Mouse (Mus musculus): ENCODE data around the gene Nkx2-3.

The Nkx2-3 gene

GRCm38 (mm10) chr19:43605666-43606551 lies 6.2 kb upstream of the Nkx2-3 start:
- DNase-seq (ENCODE audit: low spot score), result no peak

GRCm38 (mm10) chr19:43606552-43607530 lies 5.3 kb upstream of the Nkx2-3 start:
- no peak for DNase-seq (ENCODE audit: low spot score)

- no peak for DNase-seq (ENCODE audit: low spot score)
Measured at GRCm38 (mm10) chr19:43607842-43608680, 4.1 kb upstream of the Nkx2-3 start.

GRCm38 (mm10) chr19:43608711-43609457 lies 3.2 kb upstream of the Nkx2-3 start:
- DNase-seq (ENCODE audit: low spot score), result no peak

GRCm38 (mm10) chr19:43609458-43610330 lies 2.4 kb upstream of the Nkx2-3 start:
- DNase-seq (ENCODE audit: low spot score), result no peak

GRCm38 (mm10) chr19:43610341-43610848 lies 1.7 kb upstream of the Nkx2-3 start:
- no peak for DNase-seq (ENCODE audit: low spot score)

GRCm38 (mm10) chr19:43611110-43611509 lies 1.0 kb upstream of the Nkx2-3 start:
- DNase-seq (ENCODE audit: low spot score), result no peak

GRCm38 (mm10) chr19:43611561-43611960 lies 564 bp upstream of the Nkx2-3 start:
- no peak for DNase-seq (ENCODE audit: low spot score)

GRCm38 (mm10) chr19:43612501-43612971 lies 411 bp downstream of the Nkx2-3 start:
- DNase-seq (ENCODE audit: low spot score), result no peak

- no peak for DNase-seq (ENCODE audit: low spot score)
Measured at GRCm38 (mm10) chr19:43613293-43614130, 1.4 kb downstream of the Nkx2-3 start.

- no peak for DNase-seq (ENCODE audit: low spot score)
Measured at GRCm38 (mm10) chr19:43614341-43615073, 2.4 kb downstream of the Nkx2-3 start.

GRCm38 (mm10) chr19:43615074-43615445 lies 2.9 kb downstream of the Nkx2-3 start:
- no peak for DNase-seq (ENCODE audit: low spot score)

GRCm38 (mm10) chr19:43615571-43616414 lies 3.7 kb downstream of the Nkx2-3 start:
- DNase-seq (ENCODE audit: low spot score), result no peak

GRCm38 (mm10) chr19:43616415-43616861 lies 4.3 kb downstream of the Nkx2-3 start:
- DNase-seq (ENCODE audit: low spot score), result no peak

- no peak for DNase-seq (ENCODE audit: low spot score)
Measured at GRCm38 (mm10) chr19:43616889-43617288, 4.8 kb downstream of the Nkx2-3 start.

GRCm38 (mm10) chr19:43617761-43618349 lies 5.7 kb downstream of the Nkx2-3 start:
- no peak for DNase-seq (ENCODE audit: low spot score)
